Mouse (Mus musculus) spleen, adult 12 weeks (tissue): ENCODE results near the gene Cdhr4.

Experiments
- DNase-seq: peaks from one replicate; pipeline ENCODE4 v3.0.0; 2022; ENCODE audit warnings: low spot score

The Cdhr4 gene

GRCm38 (mm10) chr9:107975399-107976386 lies 16.6 kb upstream of the Cdhr4 start, which contains the start of gene Uba7:
Gene Uba7 (plus strand): TSS chr9:107975505.
- peak; percentile 67 for DNase-seq

GRCm38 (mm10) chr9:107978815-107979214 lies 13.5 kb upstream of the Cdhr4 start:
- DNase-seq: no peak

GRCm38 (mm10) chr9:107981684-107982605 lies 10.4 kb upstream of the Cdhr4 start:
- no peak for DNase-seq

GRCm38 (mm10) chr9:107982681-107983346 lies 9.5 kb upstream of the Cdhr4 start, which contains the start of gene Gm20661:
Gene Gm20661 (plus strand): TSS chr9:107983058.
- peak; percentile 56 for DNase-seq

GRCm38 (mm10) chr9:107983421-107983890 lies 8.8 kb upstream of the Cdhr4 start:
- DNase-seq: peak; percentile 26

- no peak for DNase-seq
Observed at GRCm38 (mm10) chr9:107984052-107984753, 8.1 kb upstream of the Cdhr4 start.

- DNase-seq: no peak
Observed at GRCm38 (mm10) chr9:107984754-107985055, 7.6 kb upstream of the Cdhr4 start.

GRCm38 (mm10) chr9:107985131-107986119 lies 6.9 kb upstream of the Cdhr4 start, which contains the start of gene Inka1:
Gene Inka1 (minus strand): TSS chr9:107985879.
- DNase-seq: peak; percentile 92

- DNase-seq: peak; percentile 73
Observed at GRCm38 (mm10) chr9:107986376-107986775, 5.9 kb upstream of the Cdhr4 start.

- DNase-seq: no peak
Observed at GRCm38 (mm10) chr9:107987950-107988349, 4.3 kb upstream of the Cdhr4 start.

GRCm38 (mm10) chr9:107993013-107993412 lies 716 bp downstream of the Cdhr4 start:
- DNase-seq: no peak

GRCm38 (mm10) chr9:107994464-107994863 lies 2.2 kb downstream of the Cdhr4 start:
- DNase-seq: no peak

- no peak for DNase-seq
Observed at GRCm38 (mm10) chr9:107995513-107995912, 3.2 kb downstream of the Cdhr4 start.

GRCm38 (mm10) chr9:107996049-107996448 lies 3.8 kb downstream of the Cdhr4 start, which contains the start of gene Gm20662:
Gene Gm20662 (plus strand): TSS chr9:107996349.
- no peak for DNase-seq

- DNase-seq: peak; percentile 99
Observed at GRCm38 (mm10) chr9:108001922-108002770, 9.8 kb downstream of the Cdhr4 start, which contains the start of gene Ip6k1. Gene Ip6k1 (plus strand): TSS chr9:108002501.

- DNase-seq: peak; percentile 50
Observed at GRCm38 (mm10) chr9:108002778-108003530, 10.7 kb downstream of the Cdhr4 start.

- DNase-seq: peak; percentile 34
Observed at GRCm38 (mm10) chr9:108003531-108003890, 11.2 kb downstream of the Cdhr4 start.

GRCm38 (mm10) chr9:108008041-108008440 lies 15.7 kb downstream of the Cdhr4 start:
- no peak for DNase-seq
